Mouse (Mus musculus) left cerebral cortex, adult 9 months (tissue): ENCODE measurements around the gene Ahrr.

Source experiments
- DNase-seq, 2 experiments: peaks; one replicate each; pipeline ENCODE4 v3.0.0; 2022; ENCODE audit warnings: low spot score in 2 of 2

The Ahrr gene

GRCm38 (mm10) chr13:74292167-74292566 lies at the start of gene Ahrr:
Gene Ahrr, minus strand, starts transcription at chr13:74292331.
- DNase-seq: peak in 1 of 2 experiments; percentile 5

GRCm38 (mm10) chr13:74341036-74341435 lies 48.9 kb upstream of the Ahrr start:
- DNase-seq: no peak

- DNase-seq: no peak
Observed at GRCm38 (mm10) chr13:74329321-74329720, 37.2 kb upstream of the Ahrr start.

DNA sequence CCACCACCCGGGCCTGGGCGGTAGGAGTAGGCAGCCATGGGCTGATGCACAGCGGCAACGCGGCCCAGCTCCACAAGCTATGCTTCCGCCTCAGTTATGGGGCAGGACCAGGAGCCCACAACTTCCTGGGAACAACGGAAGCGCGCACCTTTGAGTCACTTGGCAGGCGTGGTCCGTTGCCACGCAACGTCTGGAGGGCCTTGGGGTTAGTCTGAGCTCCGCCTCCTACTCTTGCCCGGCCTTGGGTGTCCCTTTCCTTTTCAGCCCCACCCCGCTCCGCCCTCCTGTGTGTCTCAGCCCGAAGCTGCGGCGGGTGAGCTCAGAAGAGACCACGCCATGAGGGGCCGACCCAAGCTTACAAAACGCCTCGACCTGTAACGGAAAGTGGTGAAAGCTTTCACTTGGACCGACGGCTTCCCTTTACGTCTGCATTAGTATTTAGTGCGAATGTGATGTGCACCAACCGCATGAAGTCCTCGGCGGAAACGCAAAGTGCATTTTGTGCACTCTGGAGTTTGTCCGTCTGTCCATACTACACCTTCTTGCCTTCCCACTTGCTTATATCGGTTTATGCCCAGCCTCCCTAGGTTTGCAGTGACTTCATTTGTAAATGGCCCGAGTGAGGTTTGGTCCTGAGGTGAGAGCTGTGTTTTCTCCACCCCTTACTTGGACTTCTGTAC lies 25.2 kb upstream of the Ahrr start, which contains the start of gene Pdcd6:
Pdcd6 (minus strand) TSS at position 411 of the 680 bp plus-strand sequence.
- peak; percentile 79 to 91 for DNase-seq

DNA sequence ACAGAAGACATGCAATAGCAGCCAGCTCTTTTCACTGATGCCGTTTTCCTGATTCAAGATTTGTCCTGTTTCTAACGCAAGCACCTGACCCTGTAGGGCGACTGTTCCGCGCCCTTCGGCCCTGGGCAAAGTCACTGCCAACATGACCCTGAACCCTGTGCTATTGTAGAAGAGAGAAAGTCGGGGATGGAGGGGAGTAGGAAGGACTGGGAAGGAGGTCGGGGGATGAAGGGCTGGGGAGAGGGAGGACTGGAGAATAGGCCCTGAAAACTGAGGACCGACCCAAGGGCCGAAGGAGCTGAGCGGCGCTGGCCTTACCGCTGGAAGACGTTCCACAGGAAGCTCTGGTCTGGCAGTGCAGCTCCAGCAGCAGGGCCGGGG lies 24.6 kb upstream of the Ahrr start:
- DNase-seq: no peak

GRCm38 (mm10) chr13:74316386-74316785 lies 24.3 kb upstream of the Ahrr start:
- peak in 1 of 2 experiments; percentile 10 for DNase-seq

- DNase-seq: no peak
Observed at GRCm38 (mm10) chr13:74314616-74315015, 22.5 kb upstream of the Ahrr start.

- DNase-seq: no peak
Observed at GRCm38 (mm10) chr13:74305780-74306179, 13.6 kb upstream of the Ahrr start.

- no peak for DNase-seq
Observed at GRCm38 (mm10) chr13:74305380-74305779, 13.2 kb upstream of the Ahrr start.

GRCm38 (mm10) chr13:74302050-74303037 lies 10.2 kb upstream of the Ahrr start:
- DNase-seq: no peak

- no peak for DNase-seq
Observed at GRCm38 (mm10) chr13:74301607-74301984, 9.5 kb upstream of the Ahrr start.

DNA sequence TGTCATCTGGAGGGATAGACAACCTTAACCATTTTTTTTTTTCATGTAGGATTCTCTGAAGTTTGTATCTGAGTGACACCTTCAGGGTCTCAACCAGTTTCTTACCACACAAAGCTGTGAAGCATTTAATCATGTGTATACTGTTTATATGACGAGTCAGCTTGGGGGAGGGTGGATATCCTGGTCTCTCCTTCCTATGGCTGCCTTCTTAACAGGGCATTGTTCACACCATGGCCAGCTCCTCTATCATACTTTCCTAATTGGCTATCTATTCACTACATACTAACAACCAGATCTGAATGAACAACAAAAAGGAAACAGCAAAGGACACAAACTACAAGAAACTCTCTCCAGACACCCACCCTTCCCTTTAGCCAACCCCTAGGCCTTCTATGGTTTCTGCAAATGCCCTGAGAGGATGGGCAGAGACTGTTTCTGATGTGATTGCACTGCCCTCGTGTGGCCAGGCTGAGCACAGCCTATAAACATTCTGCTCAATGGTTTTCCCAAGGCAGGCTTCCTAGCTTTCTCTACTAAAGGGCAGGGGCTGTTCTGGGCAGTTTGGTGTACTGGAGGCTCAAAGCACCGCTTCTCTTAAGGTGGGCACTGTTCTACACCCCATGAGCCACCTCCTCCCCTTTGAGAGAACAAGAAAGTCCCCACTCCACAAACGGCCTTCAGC lies 8.9 kb upstream of the Ahrr start:
- peak in 1 of 2 experiments; percentile 77 for DNase-seq

GRCm38 (mm10) chr13:74296376-74296775 lies 4.2 kb upstream of the Ahrr start:
- no peak for DNase-seq

DNA sequence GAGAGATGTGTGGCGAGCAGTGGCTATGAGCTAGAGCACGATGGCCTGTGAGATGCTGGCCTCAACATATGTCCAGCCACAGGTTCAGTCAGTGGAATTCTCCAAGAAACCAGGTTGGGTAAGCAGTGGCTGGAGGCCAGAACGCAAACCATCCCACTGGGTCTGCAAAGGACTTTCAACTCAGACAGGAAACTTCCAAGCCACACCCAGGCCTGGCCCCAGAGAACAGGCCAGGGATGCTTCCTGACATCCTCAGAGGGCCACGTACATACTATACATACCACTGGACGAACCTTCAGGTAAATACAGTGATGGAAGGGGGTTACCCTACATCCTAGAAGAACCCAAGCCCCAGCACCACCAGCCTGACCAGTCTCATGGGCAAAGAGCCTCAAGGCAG lies 2.5 kb downstream of the Ahrr start:
- no peak for DNase-seq

- DNase-seq: no peak
Observed at GRCm38 (mm10) chr13:74282299-74282698, 9.8 kb downstream of the Ahrr start.

GRCm38 (mm10) chr13:74275726-74276125 lies 16.4 kb downstream of the Ahrr start:
- no peak for DNase-seq

DNA sequence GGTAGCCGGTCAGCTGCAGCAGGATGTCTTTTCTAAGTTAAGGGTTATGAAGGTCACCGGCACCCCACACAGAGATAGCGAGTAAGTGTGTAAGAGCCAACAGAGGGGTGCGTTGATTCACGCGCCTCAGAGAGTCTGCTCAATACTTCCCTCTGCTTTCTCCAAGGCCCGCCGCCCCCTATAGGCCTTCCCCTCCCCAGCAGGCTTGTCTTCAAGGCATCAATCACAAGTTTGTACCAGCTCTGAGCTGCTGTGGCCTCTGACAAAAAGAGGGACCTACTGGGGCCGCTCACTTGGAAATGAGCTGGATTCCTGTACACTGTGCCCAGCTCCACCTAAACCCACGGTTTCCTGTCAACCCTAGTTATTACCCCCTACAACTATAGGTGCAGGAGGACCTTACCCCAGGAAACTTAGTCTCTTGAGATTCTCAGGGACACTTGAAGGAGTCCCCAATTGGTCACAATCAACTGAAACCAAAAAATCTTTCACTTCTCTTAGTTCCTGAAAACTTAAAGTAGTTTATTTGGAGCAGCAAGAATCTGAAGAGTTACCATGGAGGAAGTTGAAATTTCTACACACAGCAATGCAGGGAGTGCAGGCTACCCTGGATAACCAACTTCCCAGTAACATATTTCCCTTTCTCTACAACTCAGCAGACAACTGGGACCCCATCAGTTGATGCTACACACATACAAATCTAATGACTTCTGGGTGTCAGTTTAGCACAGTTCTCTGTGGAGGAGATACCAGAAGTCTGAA lies 31.7 kb downstream of the Ahrr start:
- DNase-seq: peak in 1 of 2 experiments; percentile 33

DNA sequence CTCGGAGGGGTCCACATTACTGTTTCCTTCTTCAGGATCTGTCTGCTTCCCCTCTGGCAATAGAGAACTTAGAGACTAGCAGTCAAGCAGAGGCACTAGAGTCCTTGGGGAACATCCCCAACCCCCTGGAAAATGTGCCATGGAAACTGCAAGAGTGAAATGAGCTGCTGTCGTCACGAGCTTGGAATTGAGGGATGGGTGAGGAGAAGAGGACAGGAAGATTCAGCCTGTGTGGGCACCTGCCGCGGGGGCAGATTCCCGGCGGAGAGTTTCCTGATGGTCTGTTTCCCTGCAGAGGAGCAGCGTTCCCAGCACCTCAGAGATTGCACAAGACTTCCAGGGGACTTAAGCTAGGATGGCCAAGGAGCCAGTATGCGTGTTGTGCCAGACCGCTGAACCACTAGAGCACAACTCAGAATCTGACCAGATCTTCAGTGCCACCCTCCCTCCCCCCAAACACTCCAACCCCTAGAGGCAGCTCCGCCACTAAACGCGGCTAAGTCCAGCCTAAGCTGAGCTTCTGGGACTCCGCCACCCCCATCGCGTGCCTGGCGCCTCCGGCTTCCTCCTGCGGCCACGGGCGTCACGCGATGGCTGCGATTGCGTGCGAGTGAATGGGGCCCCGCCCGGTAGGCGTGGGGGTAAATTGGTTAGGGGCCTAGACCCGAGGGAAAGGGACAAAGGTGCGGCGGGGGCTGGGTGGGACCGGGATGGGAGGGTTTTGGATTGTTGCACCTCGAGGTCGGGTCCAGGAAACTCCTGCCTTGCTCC lies 32.5 kb downstream of the Ahrr start:
- DNase-seq: peak in 1 of 2 experiments; percentile 22

- no peak for DNase-seq
Observed at GRCm38 (mm10) chr13:74246494-74246893, 45.6 kb downstream of the Ahrr start.

GRCm38 (mm10) chr13:74245899-74246231 lies 46.3 kb downstream of the Ahrr start:
- DNase-seq: no peak
